Mouse (Mus musculus) myocyte (in vitro differentiated cells): Measurements from ENCODE around the gene Tiam2.

ENCODE experiments used
- CEBPB ChIP-seq: IDR thresholded peaks from 2 replicates; pipeline ENCODE4 v1.6.1; 2011; ENCODE audit warnings: mild to moderate bottlenecking, moderate library complexity; ENCODE audit not compliant: poor library complexity, insufficient read depth, severe bottlenecking
- MAX ChIP-seq: IDR thresholded peaks from one replicate; pipeline ENCODE4 v1.6.1; 2011; ENCODE audit warnings: low read depth, mild to moderate bottlenecking, control low read depth
- POLR2A ChIP-seq: IDR thresholded peaks from one replicate; pipeline ENCODE4 v1.6.1; 2011; ENCODE audit warnings: low read depth, mild to moderate bottlenecking, control low read depth, moderate library complexity; ENCODE audit not compliant: insufficient read length
- TCF3 ChIP-seq: IDR thresholded peaks from one replicate; pipeline ENCODE4 v1.6.1; 2011; ENCODE audit warnings: low read depth, control low read depth; ENCODE audit not compliant: insufficient read length
- USF1 ChIP-seq: IDR thresholded peaks from one replicate; pipeline ENCODE4 v1.6.1; 2011; ENCODE audit warnings: low read depth, mild to moderate bottlenecking, control low read depth, moderate library complexity

GRCm38 (mm10) chr17:3558356-3558870, 232.0 kb downstream of the Tiam2 start:
- TF ChIP-seq POLR2A (no peak), USF1 (no peak), TCF3 (no peak), CEBPB (no peak), MAX (no peak)
